Mouse (Mus musculus): ENCODE results near the gene Uqcrc2.

Gene Uqcrc2

DNA sequence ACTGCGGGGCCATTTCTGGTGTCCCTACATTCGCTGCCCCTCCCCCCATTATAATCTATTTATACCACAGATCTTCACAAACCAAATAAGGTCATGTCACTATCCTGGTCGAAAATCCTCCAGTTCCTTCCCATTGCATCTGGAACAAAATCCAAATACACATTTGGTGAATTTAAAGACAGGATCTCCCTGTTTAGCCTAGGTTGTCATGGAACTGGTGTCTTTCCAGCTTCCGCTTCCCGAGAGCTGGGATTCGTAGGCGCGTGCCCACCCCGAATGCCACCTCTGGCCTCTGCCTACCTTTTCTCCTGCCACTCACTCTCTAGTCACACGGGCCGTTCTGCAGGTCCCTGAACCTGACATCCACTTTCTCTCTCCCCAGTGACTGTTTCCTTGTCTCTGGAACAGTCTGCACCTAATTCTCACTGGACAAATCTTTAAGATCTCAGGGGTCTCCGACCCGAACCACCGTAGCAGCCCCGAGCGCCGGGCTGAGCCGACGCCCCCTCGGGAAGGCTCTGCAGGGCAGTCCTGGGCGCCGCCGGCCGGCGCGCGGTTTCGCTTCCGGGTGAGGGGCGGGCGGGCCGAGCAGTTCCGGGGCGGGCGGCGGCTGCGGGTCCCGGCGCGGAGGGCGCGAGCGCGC is 42.1 kb downstream of the Uqcrc2 start, which contains the start of gene Mosmo:
TSS of gene Mosmo (plus strand) at position 618 of the 643 bp plus-strand sequence.
- TF ChIP-seq GATA4 (IDR thresholded peaks at IDR 0.05; ENCODE audit: insufficient replicate concordance, low read length): no peak

DNA sequence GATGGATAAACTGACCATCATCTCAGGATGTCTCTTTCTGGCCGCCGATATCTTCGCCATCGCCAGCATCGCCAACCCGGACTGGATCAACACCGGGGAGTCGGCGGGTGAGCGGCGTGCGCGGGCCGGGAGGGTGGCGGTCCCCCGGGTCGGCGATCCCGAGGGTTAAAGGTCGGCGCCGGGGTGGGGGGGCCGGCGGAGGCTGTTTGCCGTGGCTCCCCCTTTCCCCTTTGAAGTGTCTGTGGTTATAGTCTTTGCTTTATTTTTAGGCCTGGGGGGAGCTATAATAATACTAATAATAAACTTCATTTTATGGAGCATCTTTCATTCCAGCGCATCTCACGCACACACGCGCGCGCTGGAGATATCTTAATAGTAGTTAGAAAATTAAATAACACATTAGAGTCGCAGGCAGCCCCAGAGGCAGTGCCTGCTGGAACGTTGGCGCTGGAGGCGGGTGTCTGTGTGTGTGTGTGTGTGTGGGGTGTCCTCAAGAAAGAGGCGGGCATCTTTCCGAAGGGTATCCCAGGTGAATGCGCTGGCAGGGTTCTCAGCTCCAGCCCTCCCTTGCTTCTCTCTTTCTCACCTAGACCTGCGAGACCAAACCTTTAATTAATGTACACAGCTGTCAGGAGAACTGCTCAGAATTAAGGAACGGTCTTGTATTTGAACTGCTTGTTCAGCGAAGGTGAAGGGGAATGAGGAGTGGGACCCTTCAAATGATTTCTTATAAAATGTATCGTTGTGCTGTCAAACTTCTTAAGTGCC is 43.0 kb downstream of the Uqcrc2 start:
- no peak for TF ChIP-seq GATA4 (IDR thresholded peaks at IDR 0.05; ENCODE audit: insufficient replicate concordance, low read length)

DNA sequence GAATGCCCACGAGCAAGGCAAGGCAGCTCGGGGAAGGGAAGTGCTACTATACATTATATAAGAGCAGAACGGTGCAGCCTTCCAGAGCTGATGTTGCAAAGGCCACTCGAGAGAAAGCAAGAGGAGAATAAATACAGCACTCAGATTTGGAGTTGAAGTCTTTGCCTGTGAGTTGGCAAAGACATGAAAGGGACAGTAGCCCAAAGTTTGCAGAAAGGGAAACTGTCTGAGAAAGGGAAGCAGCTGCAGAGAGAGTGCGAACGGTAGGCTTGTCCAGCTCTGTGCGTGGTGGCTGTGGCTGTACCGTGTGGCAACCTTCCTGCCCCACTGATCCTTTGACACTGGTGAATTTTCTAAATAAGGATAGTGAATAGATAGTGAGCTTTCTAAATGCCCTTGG is 44.0 kb downstream of the Uqcrc2 start:
- TF ChIP-seq GATA4 (IDR thresholded peaks at IDR 0.05; ENCODE audit: insufficient replicate concordance, low read length): no peak

DNA sequence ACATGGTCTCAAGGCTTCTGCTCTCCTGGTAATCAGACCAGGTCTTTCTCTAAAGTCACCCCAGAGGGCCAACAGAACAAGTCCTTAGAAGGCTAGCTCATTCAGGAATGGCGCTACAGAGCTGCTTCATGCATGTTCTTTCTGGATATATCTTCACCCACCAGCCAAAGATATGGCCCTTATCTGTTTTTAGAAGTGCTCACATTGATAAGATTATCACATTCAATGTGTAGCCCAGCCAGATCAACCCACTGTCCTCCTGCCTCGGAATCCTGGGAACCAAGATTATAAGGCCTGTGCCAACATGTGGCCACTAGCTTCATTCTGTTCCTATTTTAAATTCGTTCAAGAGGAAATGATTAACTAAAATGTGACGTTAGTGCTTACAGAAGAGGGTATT is 47.0 kb downstream of the Uqcrc2 start:
- TF ChIP-seq GATA4 (IDR thresholded peaks at IDR 0.05; ENCODE audit: insufficient replicate concordance, low read length): no peak

DNA sequence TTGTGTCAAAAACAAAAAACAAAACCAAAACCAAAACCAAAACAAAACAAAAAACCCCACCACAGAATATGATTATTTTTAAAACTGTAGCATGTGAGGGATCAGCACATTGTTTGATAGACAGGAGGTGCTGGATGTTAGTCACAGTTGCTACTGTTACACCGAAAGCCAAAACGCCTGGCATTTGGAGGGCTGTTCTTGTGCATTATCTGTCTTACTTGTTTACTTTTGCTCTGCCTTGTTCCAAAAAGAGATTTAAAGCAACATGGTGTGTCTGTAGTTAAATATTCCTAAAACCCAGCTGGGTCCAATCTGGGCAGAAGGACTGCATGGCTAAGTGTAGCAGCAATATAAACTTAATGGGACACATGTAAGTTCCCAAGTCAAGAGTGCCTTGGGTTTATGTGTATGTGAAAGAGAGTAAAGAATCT is 49.8 kb downstream of the Uqcrc2 start:
- TF ChIP-seq GATA4 (IDR thresholded peaks at IDR 0.05; ENCODE audit: insufficient replicate concordance, low read length): no peak

DNA sequence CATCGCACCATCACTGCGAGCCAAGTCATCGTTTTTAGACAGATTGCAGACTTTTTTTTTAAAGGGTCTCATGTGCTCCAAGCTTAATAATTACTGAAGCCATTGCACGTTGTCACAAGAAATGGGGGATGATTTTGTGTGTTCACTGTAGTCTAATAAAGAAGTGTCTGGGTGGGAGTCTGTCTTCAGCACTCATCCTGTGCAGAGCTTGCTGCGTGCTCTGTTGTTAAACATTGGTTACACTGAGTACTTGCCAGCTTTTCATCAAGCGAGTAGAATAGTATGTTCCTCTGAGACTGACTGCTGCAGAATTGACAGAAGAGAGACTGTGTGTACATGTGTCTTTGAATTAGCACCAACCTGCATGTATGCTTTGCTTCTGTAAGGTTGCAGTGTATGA is 50.3 kb downstream of the Uqcrc2 start:
- TF ChIP-seq GATA4 (IDR thresholded peaks at IDR 0.05; ENCODE audit: insufficient replicate concordance, low read length): no peak

DNA sequence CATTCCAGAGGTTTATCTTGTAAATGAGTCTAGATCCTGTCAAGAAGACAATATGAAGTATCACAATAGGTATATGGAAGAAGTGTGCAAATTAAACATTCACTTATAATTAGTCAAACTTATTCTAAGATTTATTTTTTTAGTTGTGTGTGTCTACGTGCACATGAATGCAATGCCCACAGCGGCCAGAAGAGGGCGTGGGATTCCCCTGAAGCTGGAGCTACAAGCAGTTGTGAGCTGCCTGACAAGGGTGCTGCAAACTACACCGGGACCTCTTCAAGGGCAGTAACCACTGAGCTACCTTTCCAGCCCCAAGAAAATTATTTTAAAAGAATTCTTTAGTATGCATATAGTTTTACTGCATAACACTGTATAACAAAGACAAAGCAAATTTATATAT is 55.7 kb downstream of the Uqcrc2 start:
- TF ChIP-seq GATA4 (IDR thresholded peaks at IDR 0.05; ENCODE audit: insufficient replicate concordance, low read length): no peak

DNA sequence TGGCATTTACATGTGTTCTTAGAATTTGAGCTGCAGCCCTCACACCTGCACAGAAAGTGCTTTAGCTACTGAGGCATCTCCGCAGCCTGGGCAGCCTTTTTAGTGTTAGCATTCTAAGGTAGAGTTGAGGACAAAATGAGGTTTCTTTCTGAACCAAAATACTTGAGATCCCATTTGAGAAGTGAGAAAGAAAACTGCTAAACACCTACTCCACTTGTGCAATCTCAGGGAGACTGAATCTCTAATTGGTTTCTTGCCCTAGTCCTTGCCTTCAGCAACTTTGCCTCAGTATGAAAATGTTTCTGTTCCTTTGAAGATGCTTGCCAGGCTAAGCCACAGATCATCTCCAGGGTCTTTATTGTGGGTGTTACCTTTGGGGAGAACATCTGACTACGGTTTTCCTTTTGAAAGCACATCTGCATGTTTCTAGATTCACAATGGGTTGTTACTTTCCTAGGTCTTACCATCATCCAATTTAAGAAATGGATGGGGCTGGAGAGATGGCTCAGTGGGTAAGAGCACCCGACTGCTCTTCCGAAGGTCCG is 58.9 kb downstream of the Uqcrc2 start:
- TF ChIP-seq GATA4 (IDR thresholded peaks at IDR 0.05; ENCODE audit: insufficient replicate concordance, low read length): no peak

DNA sequence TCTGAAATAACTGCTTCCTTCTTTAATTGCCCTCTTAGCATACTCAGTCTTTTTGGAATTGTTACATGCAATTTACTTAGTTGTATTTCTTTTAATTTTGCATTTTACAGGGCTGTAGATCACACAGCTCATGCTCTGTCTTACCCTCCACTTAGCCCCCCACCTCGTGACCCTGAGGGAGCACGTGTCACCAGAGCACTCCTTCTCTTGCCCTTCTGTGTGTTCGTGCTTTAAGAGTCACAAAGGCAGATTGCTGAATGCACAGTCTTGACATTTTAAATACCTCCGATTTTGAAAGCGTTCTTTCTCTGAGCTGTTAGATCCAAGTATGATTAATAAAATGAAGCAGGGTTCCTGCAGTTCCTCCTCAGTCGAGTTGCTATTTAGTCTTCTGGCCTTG is 60.2 kb downstream of the Uqcrc2 start:
- TF ChIP-seq GATA4 (IDR thresholded peaks at IDR 0.05; ENCODE audit: insufficient replicate concordance, low read length): no peak

DNA sequence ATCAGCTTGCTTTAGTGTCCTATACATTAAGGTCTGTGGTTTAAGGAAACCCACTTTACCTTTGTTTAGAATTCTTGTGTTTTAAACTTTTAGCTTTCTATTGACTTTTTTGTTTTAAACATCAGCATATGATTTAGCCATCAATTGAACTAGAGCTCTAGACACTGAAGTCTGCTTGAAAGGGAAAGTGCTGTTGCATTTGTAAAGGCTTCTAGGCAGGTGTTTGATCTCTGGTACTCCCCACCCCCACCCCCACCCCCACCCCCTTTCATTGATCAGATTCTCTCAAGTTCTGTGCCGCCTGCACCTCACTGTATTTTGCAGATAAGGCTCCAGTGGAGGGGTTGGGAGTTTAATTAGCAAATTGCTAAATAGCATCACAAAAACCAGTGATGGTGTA is 60.7 kb downstream of the Uqcrc2 start:
- no peak for TF ChIP-seq GATA4 (IDR thresholded peaks at IDR 0.05; ENCODE audit: insufficient replicate concordance, low read length)

DNA sequence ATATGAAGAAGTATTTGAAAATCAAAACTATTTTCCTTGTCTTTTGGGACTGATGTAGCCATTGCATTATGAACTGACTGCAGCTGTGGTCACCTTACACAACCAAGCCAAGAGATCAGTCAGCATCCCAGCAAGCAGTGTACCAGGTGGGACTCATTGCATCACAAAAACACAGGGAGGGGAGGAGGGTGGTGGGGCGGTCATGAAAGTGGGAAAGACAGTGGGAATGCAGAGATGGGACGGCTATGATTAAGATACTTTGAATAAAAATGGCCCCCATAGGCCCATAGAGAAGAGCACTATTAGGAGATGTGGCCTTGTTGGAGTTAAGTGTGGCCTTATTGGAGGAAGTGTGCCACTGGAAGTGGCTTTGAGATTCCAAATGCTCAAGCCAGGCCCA is 61.4 kb downstream of the Uqcrc2 start:
- TF ChIP-seq GATA4 (IDR thresholded peaks at IDR 0.05; ENCODE audit: insufficient replicate concordance, low read length): no peak

DNA sequence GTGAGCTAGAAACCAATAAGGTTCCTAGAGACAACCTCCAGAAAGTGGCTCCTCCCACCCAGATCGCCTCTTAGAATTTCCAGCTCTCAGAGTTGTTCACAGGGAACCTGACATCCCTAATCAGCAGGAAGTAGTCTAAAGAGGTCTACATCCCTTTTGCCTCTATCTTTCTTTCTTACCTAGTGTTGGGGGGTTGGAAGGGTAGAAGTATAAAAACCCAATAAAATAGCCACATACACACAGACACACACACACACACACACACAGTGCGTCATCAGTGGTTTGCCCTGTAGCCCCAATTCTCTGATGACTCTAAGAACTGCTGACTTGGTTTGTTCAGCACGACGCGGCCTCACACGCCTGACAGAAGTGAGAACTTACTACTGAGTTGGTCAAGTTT is 64.6 kb downstream of the Uqcrc2 start:
- TF ChIP-seq GATA4 (IDR thresholded peaks at IDR 0.05; ENCODE audit: insufficient replicate concordance, low read length): no peak

DNA sequence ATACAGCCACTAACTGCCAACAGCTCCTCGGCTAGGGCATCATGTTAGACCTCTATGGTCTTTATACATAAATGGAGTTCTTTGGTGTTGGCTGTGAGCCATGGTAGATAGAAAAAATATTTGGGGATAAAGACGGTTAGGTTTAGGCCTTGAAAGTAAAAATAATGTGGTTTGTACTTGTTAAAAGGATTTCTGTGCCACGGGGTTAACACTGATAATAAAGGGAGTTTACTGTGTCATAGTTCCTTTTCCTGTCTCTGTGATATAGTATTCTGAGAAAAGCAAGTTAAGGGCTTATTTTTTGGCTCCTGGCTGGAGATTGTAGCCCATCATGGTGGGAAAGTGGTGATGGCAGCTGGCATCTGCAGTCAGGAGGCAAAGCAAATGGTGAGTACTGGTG is 68.9 kb downstream of the Uqcrc2 start:
- peak; percentile 50; the same call in 1 of the 2 replicates for TF ChIP-seq GATA4 (IDR thresholded peaks at IDR 0.05; ENCODE audit: insufficient replicate concordance, low read length)

All from liver, adult (tissue).